Comparison of ENCODE assay signal across 9 mouse cellular contexts in genomic region chr15:91314402-91315318, GRCm38 (mm10).
DNase-seq lines count a peak whose midpoint lies in the region; ATAC-seq and TF ChIP-seq lines count a peak whose summit lies in the region.
"Had no signal": no experiment of that assay in that cellular context is flagged by ENCODE, and none has a peak within 500 bp of the region (broad histone marks: within the 10 kb centered on the region; RNA-seq: fewer than 3 reads in every experiment).

No protein-coding gene starts in this region.

- peak; percentile 71 for DNase-seq in forebrain, embryonic 14.5 days (ENCODE audit: low spot score)
- peak; percentile 81 for DNase-seq in kidney, postnatal 0 days (ENCODE audit: low spot score)
- DNase-seq in kidney, adult 9 months = no peak
- peak; percentile 18 to 28 for DNase-seq in layer of hippocampus, postnatal 14 days (ENCODE audit: low spot score in 2 of 2)
- DNase-seq in adrenal gland, postnatal 25 days = no peak
- no peak for DNase-seq in cerebellum, adult 2 months
- DNase-seq: gastrocnemius, postnatal 10 days had no signal

- TF ChIP-seq POLR2A in cortical plate, adult 2 months (IDR thresholded peaks at IDR 0.05; ENCODE audit: extremely low read depth, insufficient read depth, low read length) = no peak
- no peak for TF ChIP-seq POLR2A in cerebellum, adult 2 months (IDR thresholded peaks at IDR 0.05; ENCODE audit: borderline replicate concordance, insufficient read depth, low read length)

- ATAC-seq in forebrain, embryonic 14.5 days = peak; percentile 60; the same call in 1 of the 2 replicates
- ATAC-seq in forebrain, embryonic 12.5 days (ENCODE audit: low FRiP score) = no peak
- no peak for ATAC-seq in kidney, postnatal 0 days (replicated peaks; ENCODE audit: low FRiP score, low read depth)

- no peaks in the 10 kb centered on the region for H3K27me3 ChIP-seq in forebrain, embryonic 14.5 days (replicated peaks; ENCODE audit: control insufficient read depth, insufficient read depth, low read length)
- no peaks in the 10 kb centered on the region for H3K27me3 ChIP-seq in forebrain, embryonic 12.5 days
- H3K27me3 ChIP-seq in kidney, postnatal 0 days (ENCODE audit: insufficient read depth, low read length) = no peaks in the 10 kb centered on the region
- H3K27me3 ChIP-seq in cerebellum, adult 2 months (ENCODE audit: control insufficient read depth, insufficient read depth, low read length) = no peaks in the 10 kb centered on the region

- H3K27ac ChIP-seq in forebrain, embryonic 14.5 days (ENCODE audit: low read depth, low read length) = peak overlapping the region; percentile 44; the same call in 1 of the 2 replicates
- H3K27ac ChIP-seq in forebrain, embryonic 12.5 days = no peak overlapping the region
- H3K27ac ChIP-seq in kidney, postnatal 0 days = no peak overlapping the region
- peak overlapping the region; percentile 51 for H3K27ac ChIP-seq in cortical plate, adult 2 months (ENCODE audit: insufficient read depth, low read length)
- H3K27ac ChIP-seq in cerebellum, adult 2 months (ENCODE audit: insufficient read depth, low read length) = no peak overlapping the region

- H3K36me3 ChIP-seq in forebrain, embryonic 14.5 days (ENCODE audit: control insufficient read depth, insufficient read depth, low read length) = no peaks in the 10 kb centered on the region
- H3K36me3 ChIP-seq in forebrain, embryonic 12.5 days (replicated peaks) = no peaks in the 10 kb centered on the region
- no peaks in the 10 kb centered on the region for H3K36me3 ChIP-seq in kidney, postnatal 0 days (ENCODE audit: insufficient read depth, low read length)

- no peaks in the 10 kb centered on the region for H3K9me3 ChIP-seq in forebrain, embryonic 14.5 days (replicated peaks; ENCODE audit: control insufficient read depth, low read length)
- H3K9me3 ChIP-seq in forebrain, embryonic 12.5 days = no peaks in the 10 kb centered on the region
- no peaks in the 10 kb centered on the region for H3K9me3 ChIP-seq in kidney, postnatal 0 days (replicated peaks; ENCODE audit: low read length)

- H3K9ac ChIP-seq in forebrain, embryonic 14.5 days (ENCODE audit: low read length) = no peak overlapping the region
- no peak overlapping the region for H3K9ac ChIP-seq in forebrain, embryonic 12.5 days
- H3K9ac ChIP-seq in kidney, postnatal 0 days (ENCODE audit: low read depth, low read length) = no peak overlapping the region

- no peak for TF ChIP-seq CTCF in kidney, postnatal 0 days (IDR thresholded peaks at IDR 0.05; ENCODE audit: low read depth)
- no peak for TF ChIP-seq CTCF in cortical plate, adult 2 months (IDR thresholded peaks at IDR 0.05; ENCODE audit: extremely low read depth, insufficient read depth, low read length)
- TF ChIP-seq CTCF in cerebellum, adult 2 months (IDR thresholded peaks at IDR 0.05; ENCODE audit: borderline replicate concordance, insufficient read depth, low read depth, low read length) = no peak

- peaks cover 2% of the 10 kb centered on the region; the same call in 1 of the 2 replicates for H3K4me1 ChIP-seq in forebrain, embryonic 14.5 days (ENCODE audit: control insufficient read depth, insufficient read depth, low read length)
- 0 out of 2 replicates have a peak, but pooled peaks cover 2% of the 10 kb centered on the region for H3K4me1 ChIP-seq in forebrain, embryonic 12.5 days
- no peaks in the 10 kb centered on the region for H3K4me1 ChIP-seq in kidney, postnatal 0 days (replicated peaks; ENCODE audit: insufficient read depth, low read length)
- H3K4me1 ChIP-seq in cortical plate, adult 2 months (ENCODE audit: control insufficient read depth, insufficient read depth, low read length) = peaks cover 8% of the 10 kb centered on the region; the same call in 1 of the 2 replicates
- peaks cover 4% of the 10 kb centered on the region; the same call in 1 of the 2 replicates for H3K4me1 ChIP-seq in cerebellum, adult 2 months (ENCODE audit: control insufficient read depth, insufficient read depth, low read length)

- WGBS in forebrain, embryonic 14.5 days = 64% methylated on average over 19 of the region's 19 CpGs
- 82% methylated on average over 19 of the region's 19 CpGs for WGBS in forebrain, embryonic 12.5 days
- 55% methylated on average over 19 of the region's 19 CpGs for WGBS in kidney, postnatal 0 days
- WGBS in cerebellum, adult 2 months = 39% methylated on average over 19 of the region's 19 CpGs

- H3K4me3 ChIP-seq in forebrain, embryonic 14.5 days (ENCODE audit: low read depth, low read length) = no peak overlapping the region
- no peak overlapping the region for H3K4me3 ChIP-seq in forebrain, embryonic 12.5 days (replicated peaks)
- H3K4me3 ChIP-seq in kidney, postnatal 0 days (replicated peaks; ENCODE audit: low read depth, low read length) = no peak overlapping the region
- no peak overlapping the region for H3K4me3 ChIP-seq in cortical plate, adult 2 months (ENCODE audit: insufficient read depth, low read length)
- no peak overlapping the region for H3K4me3 ChIP-seq in cerebellum, adult 2 months (replicated peaks; ENCODE audit: insufficient read depth, low read depth, low read length)

- no peak overlapping the region for H3K4me2 ChIP-seq in forebrain, embryonic 14.5 days (ENCODE audit: low read length)
- H3K4me2 ChIP-seq in forebrain, embryonic 12.5 days = no peak overlapping the region
- H3K4me2 ChIP-seq in kidney, postnatal 0 days (ENCODE audit: low read length) = peak overlapping the region; percentile 5; the same call in 1 of the 2 replicates

Comparison
In these comparisons a context has a peak if more than half of its experiments do, and no peak if none do; other contexts are left out.
1. DNase-seq: peak in forebrain, embryonic 14.5 days (single experiment), kidney, postnatal 0 days (single experiment) and layer of hippocampus, postnatal 14 days (2 of 2); none in kidney, adult 9 months (single experiment), adrenal gland, postnatal 25 days (single experiment) and cerebellum, adult 2 months (0 of 2).
2. H3K27ac ChIP-seq: peak in forebrain, embryonic 14.5 days (single experiment) and cortical plate, adult 2 months (single experiment); none in forebrain, embryonic 12.5 days (single experiment), kidney, postnatal 0 days (single experiment) and cerebellum, adult 2 months (single experiment).